Mouse (Mus musculus) olfactory bulb, adult 2 months (tissue): ENCODE measurements at regions not wholly inside any gene's neighbourhood (a gene's known extent, or its start where the extent isn't known, plus 50 kb on each side); places are given as distances from the start of the nearest gene placed in this dataset.
"Not testable (repeated sequence)": the region's sequence is repeated elsewhere in the genome, so short reads cannot be mapped to it uniquely, and the experiment has no call there.

Source experiments
- CTCF ChIP-seq: fragments of 200-500 bp; IDR thresholded peaks from 2 replicates; pipeline ENCODE4 v1.5.1; 2012; ENCODE audit warnings: low read depth, mild to moderate bottlenecking, low read length, moderate library complexity; ENCODE audit not compliant: insufficient read depth
- POLR2A ChIP-seq: fragments of 200-500 bp; IDR thresholded peaks from 2 replicates; pipeline ENCODE4 v1.6.1; 2012; ENCODE audit warnings: mild to moderate bottlenecking, low read depth, low read length, moderate library complexity; ENCODE audit not compliant: insufficient read depth

- TF ChIP-seq CTCF, POLR2A: not testable (repeated sequence)
Observed at GRCm38 (mm10) chr11:71288243-71288642, 57.7 kb upstream of the Nlrp1b start.
